Mouse (Mus musculus) olfactory bulb, adult 2 months (tissue): ENCODE measurements around the gene Nwd1.

ENCODE experiments used
- CTCF ChIP-seq: fragments of 200-500 bp; IDR thresholded peaks from 2 replicates; pipeline ENCODE4 v1.5.1; 2012; ENCODE audit warnings: low read depth, mild to moderate bottlenecking, low read length, moderate library complexity; ENCODE audit not compliant: insufficient read depth
- POLR2A ChIP-seq: fragments of 200-500 bp; IDR thresholded peaks from 2 replicates; pipeline ENCODE4 v1.6.1; 2012; ENCODE audit warnings: mild to moderate bottlenecking, low read depth, low read length, moderate library complexity; ENCODE audit not compliant: insufficient read depth

DNA sequence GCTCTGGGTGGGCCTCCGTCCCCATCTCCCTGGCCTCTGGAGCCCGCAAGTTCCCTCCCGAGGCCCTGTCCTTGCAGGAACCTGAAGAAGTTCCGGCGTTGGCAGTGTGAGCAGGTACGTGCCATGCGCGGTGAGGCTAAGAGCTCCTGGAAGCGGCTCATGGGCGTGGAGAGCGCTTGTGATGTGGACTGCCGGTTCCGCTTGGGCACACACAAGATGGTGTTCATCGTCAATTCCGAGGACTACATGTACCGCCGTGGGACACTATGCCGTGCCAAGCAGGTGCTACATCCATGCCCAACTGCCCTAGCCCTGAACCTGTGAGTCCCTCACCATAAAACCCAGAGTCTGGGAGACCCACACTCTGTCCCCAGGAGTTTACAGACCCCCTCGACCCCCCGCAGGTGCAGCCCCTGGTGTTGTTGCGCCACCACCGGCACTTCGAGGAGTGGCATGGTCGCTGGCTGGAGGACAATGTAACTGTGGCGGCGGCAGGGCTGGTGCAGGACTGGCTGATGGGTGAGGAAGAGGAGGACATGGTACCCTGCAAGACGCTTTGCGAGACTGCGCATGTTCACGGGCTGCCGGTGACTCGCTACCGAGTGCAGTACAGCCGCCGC lies 110.4 kb downstream of the Nwd1 start:
- no peak for TF ChIP-seq CTCF
- no peak for TF ChIP-seq POLR2A
